Mouse (Mus musculus): ENCODE measurements at regions not wholly inside any gene's neighbourhood (a gene's known extent, or its start where the extent isn't known, plus 50 kb on each side); places are given as distances from the start of the nearest gene placed in this dataset.

- no peak for DNase-seq (ENCODE audit: low read depth, low spot score)
Measured at GRCm38 (mm10) chr4:56619803-56620202, 120.1 kb upstream of the Gm26657 start.

GRCm38 (mm10) chr4:56619054-56619453, 120.8 kb upstream of the Gm26657 start:
- no peak for DNase-seq (ENCODE audit: low read depth, low spot score)

- DNase-seq (ENCODE audit: low read depth, low spot score) = no peak
Measured at GRCm38 (mm10) chr4:56618433-56618832, 121.4 kb upstream of the Gm26657 start.

GRCm38 (mm10) chr4:56617661-56618360, 122.1 kb upstream of the Gm26657 start:
- DNase-seq (ENCODE audit: low read depth, low spot score) = no peak

- DNase-seq (ENCODE audit: low read depth, low spot score) = no peak
Measured at GRCm38 (mm10) chr4:56612325-56612724, 127.5 kb upstream of the Gm26657 start.

- DNase-seq (ENCODE audit: low read depth, low spot score) = no peak
Measured at GRCm38 (mm10) chr4:56611751-56612150, 128.1 kb upstream of the Gm26657 start.

- DNase-seq (ENCODE audit: low read depth, low spot score) = no peak
Measured at GRCm38 (mm10) chr4:56610273-56610672, 129.6 kb upstream of the Gm26657 start.

- DNase-seq (ENCODE audit: low read depth, low spot score) = no peak
Measured at GRCm38 (mm10) chr4:56608701-56609100, 131.2 kb upstream of the Gm26657 start.

- no peak for DNase-seq (ENCODE audit: low read depth, low spot score)
Measured at GRCm38 (mm10) chr4:56598398-56598797, 141.5 kb upstream of the Gm26657 start.

GRCm38 (mm10) chr4:56597931-56598330, 141.9 kb upstream of the Gm26657 start:
- DNase-seq (ENCODE audit: low read depth, low spot score) = no peak

- DNase-seq (ENCODE audit: low read depth, low spot score) = no peak
Measured at GRCm38 (mm10) chr4:56582405-56582804, 157.5 kb upstream of the Gm26657 start.

GRCm38 (mm10) chr4:56576837-56577548, 162.9 kb upstream of the Gm26657 start:
- no peak for DNase-seq (ENCODE audit: low read depth, low spot score)

GRCm38 (mm10) chr4:56552126-56552525, 187.7 kb upstream of the Gm26657 start:
- DNase-seq (ENCODE audit: low read depth, low spot score) = no peak

- no peak for DNase-seq (ENCODE audit: low read depth, low spot score)
Measured at GRCm38 (mm10) chr4:56533344-56533985, 206.4 kb upstream of the Gm26657 start.

GRCm38 (mm10) chr4:56532921-56533320, 206.9 kb upstream of the Gm26657 start:
- peak; percentile 7 for DNase-seq (ENCODE audit: low read depth, low spot score)

- no peak for DNase-seq (ENCODE audit: low read depth, low spot score)
Measured at GRCm38 (mm10) chr4:56528571-56528970, 211.3 kb upstream of the Gm26657 start.

- DNase-seq (ENCODE audit: low read depth, low spot score) = no peak
Measured at GRCm38 (mm10) chr4:56524430-56524985, 215.4 kb upstream of the Gm26657 start.

- DNase-seq (ENCODE audit: low read depth, low spot score) = no peak
Measured at GRCm38 (mm10) chr4:56507770-56508169, 232.1 kb upstream of the Gm26657 start.

GRCm38 (mm10) chr4:56506786-56507185, 233.1 kb upstream of the Gm26657 start:
- no peak for DNase-seq (ENCODE audit: low read depth, low spot score)

GRCm38 (mm10) chr4:56506067-56506466, 233.8 kb upstream of the Gm26657 start:
- no peak for DNase-seq (ENCODE audit: low read depth, low spot score)

- DNase-seq (ENCODE audit: low read depth, low spot score) = peak; percentile 70
Measured at GRCm38 (mm10) chr4:56492537-56493221, 247.2 kb upstream of the Gm26657 start.

- DNase-seq (ENCODE audit: low read depth, low spot score) = no peak
Measured at GRCm38 (mm10) chr4:56489361-56489760, 250.5 kb upstream of the Gm26657 start.
